Mouse (Mus musculus) C2C12 (cell line): Measurements from ENCODE around the gene Ssx2ip.

Experiments
- CTCF ChIP-seq: IDR thresholded peaks from one replicate; pipeline ENCODE4 v1.5.1; 2011; ENCODE audit not compliant: control insufficient read depth, insufficient read depth, insufficient read length
- FOSL1 ChIP-seq: IDR thresholded peaks from one replicate; pipeline ENCODE4 v1.8.0; 2011; ENCODE audit warnings: mild to moderate bottlenecking, low read length; ENCODE audit not compliant: poor library complexity, insufficient read depth, severe bottlenecking

DNA sequence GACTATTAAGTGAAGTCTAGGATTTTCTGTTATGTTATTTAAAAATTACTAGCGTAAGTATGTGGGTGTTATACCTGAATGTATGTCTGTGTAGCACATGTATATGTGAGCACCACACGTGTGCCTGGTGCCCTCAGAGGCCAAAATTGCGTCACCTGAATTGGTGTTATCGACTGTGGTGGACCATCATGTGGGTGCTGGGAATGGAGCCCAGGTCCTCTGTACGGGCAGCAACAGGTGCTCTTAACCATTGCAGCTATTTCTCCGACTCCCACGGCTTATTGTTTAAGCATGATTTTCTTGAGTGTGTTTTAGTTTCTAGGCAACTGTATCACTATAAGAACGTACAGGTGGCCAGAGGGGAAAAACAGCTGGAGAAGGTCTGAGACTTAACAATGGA, 31.7 kb downstream of the Ssx2ip start:
- TF ChIP-seq FOSL1 (no peak), CTCF (no peak)
